Mouse (Mus musculus): ENCODE results near the gene Psmc1.

The Psmc1 gene

GRCm38 (mm10) chr12:100109986-100110696 is at the start of gene Psmc1:
TSS of gene Psmc1 (plus strand) at chr12:100110154.
- peak; percentile 91 for DNase-seq (ENCODE audit: low read depth, low spot score)

GRCm38 (mm10) chr12:100061071-100061470 is 48.9 kb upstream of the Psmc1 start:
- DNase-seq (ENCODE audit: low read depth, low spot score): no peak

GRCm38 (mm10) chr12:100061826-100062225 is 48.1 kb upstream of the Psmc1 start:
- peak; percentile 74 for DNase-seq (ENCODE audit: low read depth, low spot score)

GRCm38 (mm10) chr12:100062584-100062983 is 47.4 kb upstream of the Psmc1 start:
- no peak for DNase-seq (ENCODE audit: low read depth, low spot score)

- no peak for DNase-seq (ENCODE audit: low read depth, low spot score)
Observed at GRCm38 (mm10) chr12:100065109-100065508, 44.8 kb upstream of the Psmc1 start.

GRCm38 (mm10) chr12:100067477-100067876 is 42.5 kb upstream of the Psmc1 start:
- peak; percentile 47 for DNase-seq (ENCODE audit: low read depth, low spot score)

GRCm38 (mm10) chr12:100073201-100073672 is 36.7 kb upstream of the Psmc1 start:
- no peak for DNase-seq (ENCODE audit: low read depth, low spot score)

GRCm38 (mm10) chr12:100075715-100076114 is 34.2 kb upstream of the Psmc1 start:
- DNase-seq (ENCODE audit: low read depth, low spot score): no peak

- peak; percentile 76 for DNase-seq (ENCODE audit: low read depth, low spot score)
Observed at GRCm38 (mm10) chr12:100079636-100080286, 30.2 kb upstream of the Psmc1 start.

GRCm38 (mm10) chr12:100088026-100088425 is 21.9 kb upstream of the Psmc1 start:
- DNase-seq (ENCODE audit: low read depth, low spot score): no peak

GRCm38 (mm10) chr12:100089265-100089664 is 20.7 kb upstream of the Psmc1 start:
- DNase-seq (ENCODE audit: low read depth, low spot score): no peak

- DNase-seq (ENCODE audit: low read depth, low spot score): no peak
Observed at GRCm38 (mm10) chr12:100090750-100091149, 19.2 kb upstream of the Psmc1 start.

GRCm38 (mm10) chr12:100093046-100093445 is 16.9 kb upstream of the Psmc1 start:
- no peak for DNase-seq (ENCODE audit: low read depth, low spot score)

GRCm38 (mm10) chr12:100099971-100100706 is 9.8 kb upstream of the Psmc1 start:
- no peak for DNase-seq (ENCODE audit: low read depth, low spot score)

- DNase-seq (ENCODE audit: low read depth, low spot score): no peak
Observed at GRCm38 (mm10) chr12:100100707-100101030, 9.3 kb upstream of the Psmc1 start.

- no peak for DNase-seq (ENCODE audit: low read depth, low spot score)
Observed at GRCm38 (mm10) chr12:100101651-100102050, 8.3 kb upstream of the Psmc1 start.

GRCm38 (mm10) chr12:100104530-100104929 is 5.4 kb upstream of the Psmc1 start:
- no peak for DNase-seq (ENCODE audit: low read depth, low spot score)

GRCm38 (mm10) chr12:100106275-100106895 is 3.6 kb upstream of the Psmc1 start:
- peak; percentile 75 for DNase-seq (ENCODE audit: low read depth, low spot score)

GRCm38 (mm10) chr12:100107436-100107835 is 2.5 kb upstream of the Psmc1 start:
- no peak for DNase-seq (ENCODE audit: low read depth, low spot score)

GRCm38 (mm10) chr12:100115982-100116381 is 6.0 kb downstream of the Psmc1 start:
- peak; percentile 70 for DNase-seq (ENCODE audit: low read depth, low spot score)

GRCm38 (mm10) chr12:100122921-100123381 is 13.0 kb downstream of the Psmc1 start:
- peak; percentile 41 for DNase-seq (ENCODE audit: low read depth, low spot score)

GRCm38 (mm10) chr12:100123476-100123875 is 13.5 kb downstream of the Psmc1 start:
- no peak for DNase-seq (ENCODE audit: low read depth, low spot score)
